Mouse (Mus musculus) layer of hippocampus, adult 9-11 months (tissue): ENCODE data around the gene Sgsm3.
A peak's percentile ranks its signal among the peaks of the same experiment; 100 is the strongest.

Experiments
- DNase-seq: peaks from one replicate; pipeline ENCODE4 v3.0.0; 2022

The Sgsm3 gene

DNA sequence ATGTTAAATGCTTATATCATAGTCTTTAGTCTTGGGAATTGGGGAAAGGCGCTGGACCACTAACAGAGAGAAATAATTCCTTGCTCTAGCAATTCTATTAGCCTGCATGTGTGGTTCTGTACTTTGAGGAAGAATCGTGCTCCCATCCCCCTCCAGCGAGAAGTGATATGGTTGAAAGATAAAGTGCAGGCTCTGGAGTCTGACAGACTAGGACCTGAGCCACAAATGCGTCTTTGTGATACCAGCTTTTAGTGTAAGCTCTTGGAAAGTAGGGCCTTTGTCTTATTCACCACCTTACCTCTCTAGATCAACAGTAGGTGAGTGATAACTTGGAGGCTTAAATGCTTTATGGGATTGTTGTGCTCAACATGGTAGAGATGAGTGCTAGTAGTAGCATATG, 3.6 kb downstream of the Sgsm3 start:
- no peak for DNase-seq

DNA sequence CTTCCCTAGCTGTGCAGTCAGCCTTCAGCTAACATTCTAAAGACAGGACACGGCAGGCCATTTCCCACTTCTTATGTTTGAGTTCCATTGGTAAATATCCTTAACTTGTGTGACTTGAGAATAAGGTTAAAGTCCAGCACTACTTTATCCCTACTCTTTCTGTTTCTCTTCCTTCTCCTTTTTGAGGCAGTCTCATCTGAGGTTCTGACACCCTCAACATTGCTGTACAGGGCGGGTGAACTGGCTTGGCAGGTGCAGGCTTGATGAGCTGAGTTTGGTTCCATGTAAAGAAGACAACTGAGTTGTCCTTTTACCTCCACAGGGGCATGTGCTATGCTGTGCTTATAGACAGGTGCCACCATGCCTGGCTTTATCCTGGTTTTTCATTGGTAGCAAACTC, 5.7 kb downstream of the Sgsm3 start:
- DNase-seq, result no peak

DNA sequence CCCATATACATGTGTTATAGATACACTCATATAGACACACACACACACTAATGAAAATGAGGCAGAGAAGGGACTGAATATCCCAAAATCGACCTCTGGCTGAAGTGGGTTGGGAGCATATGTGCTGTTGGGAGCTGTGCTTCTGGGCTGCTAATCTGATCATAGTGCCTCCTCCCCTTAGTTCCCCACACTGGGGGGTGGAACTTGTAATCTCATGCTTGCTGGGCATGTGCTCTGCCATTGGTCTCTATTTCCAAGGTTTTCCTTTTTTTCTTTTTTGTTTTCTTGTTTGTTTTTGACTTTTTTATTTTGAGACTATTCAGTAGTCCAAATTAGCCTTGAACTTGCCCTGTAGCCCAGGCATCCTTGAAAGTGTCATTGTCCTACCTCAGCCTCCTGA, 10.8 kb downstream of the Sgsm3 start:
- DNase-seq, result no peak

DNA sequence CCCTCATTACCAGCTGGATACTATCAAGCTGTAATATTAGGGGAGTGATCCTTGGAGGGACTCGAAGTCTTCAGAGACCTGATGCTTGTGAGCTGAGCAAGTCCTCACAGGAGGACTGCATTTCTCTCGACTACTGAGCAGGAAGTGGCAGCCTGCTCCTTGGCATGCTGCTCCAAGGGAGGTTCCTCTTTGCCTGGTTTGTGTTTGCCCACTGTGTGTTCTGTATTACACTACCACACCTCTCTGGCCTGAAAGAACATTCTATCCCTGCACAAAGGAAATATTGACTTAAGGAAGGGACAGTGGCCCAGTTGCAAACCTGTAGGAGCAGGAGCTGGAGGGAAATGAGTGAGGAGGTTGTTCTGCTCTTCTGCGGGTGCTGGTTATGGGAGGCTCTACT, 12.1 kb downstream of the Sgsm3 start:
- DNase-seq, result no peak

DNA sequence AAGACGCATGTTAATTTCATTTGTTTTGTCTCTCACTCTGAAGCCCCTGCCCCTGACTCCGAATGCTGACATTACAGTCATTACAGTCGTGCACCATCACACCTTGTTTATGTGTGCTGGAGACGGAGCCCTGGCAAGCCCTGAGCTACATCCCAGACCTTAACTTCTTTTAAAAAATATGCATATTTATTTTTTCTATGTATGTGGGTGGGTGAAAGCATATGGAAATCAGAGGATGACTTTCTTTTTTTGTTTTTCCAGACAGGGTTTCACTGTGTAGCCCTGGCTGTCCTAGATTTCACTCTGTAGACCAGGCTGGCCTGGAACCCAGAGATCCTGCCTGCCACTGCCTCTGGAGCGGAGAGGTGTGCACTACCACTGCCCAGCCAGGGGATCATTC, 17.4 kb downstream of the Sgsm3 start:
- DNase-seq, result no peak

DNA sequence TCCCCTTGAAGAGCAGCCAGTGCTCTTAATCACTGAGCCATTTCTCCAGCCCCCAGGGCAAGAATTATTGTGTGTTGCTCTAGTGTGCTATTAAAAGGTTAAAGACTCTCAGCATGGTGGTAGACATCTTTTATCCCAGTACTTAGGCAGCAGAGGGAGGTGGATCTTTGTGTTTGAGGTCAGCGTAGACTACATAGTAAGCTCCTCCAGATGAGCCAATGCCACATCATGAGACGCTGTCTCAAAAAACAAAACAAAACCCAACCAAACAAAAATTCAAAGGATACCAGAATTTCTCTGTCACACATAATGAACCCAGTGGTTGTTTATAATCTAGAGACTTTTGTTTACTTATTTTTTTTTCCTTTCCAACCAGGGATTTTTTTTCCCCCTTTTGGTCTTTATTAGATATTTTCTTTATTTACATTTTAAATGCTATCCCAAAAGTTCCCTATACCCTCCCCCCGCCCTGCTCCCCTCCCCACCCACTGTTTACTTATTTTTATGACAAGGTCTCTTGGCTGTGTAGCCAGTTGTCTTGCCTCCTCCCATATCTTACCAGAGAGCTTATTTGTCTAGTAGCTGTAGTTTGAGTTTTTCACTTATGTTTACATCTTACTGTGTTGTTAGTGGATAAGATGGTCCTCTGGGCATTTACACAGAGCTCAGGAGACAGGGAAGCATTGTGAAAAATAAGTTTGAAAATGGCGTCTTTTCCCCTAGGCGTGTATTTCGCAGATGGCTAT, 18.7 kb downstream of the Sgsm3 start:
- no peak for DNase-seq

DNA sequence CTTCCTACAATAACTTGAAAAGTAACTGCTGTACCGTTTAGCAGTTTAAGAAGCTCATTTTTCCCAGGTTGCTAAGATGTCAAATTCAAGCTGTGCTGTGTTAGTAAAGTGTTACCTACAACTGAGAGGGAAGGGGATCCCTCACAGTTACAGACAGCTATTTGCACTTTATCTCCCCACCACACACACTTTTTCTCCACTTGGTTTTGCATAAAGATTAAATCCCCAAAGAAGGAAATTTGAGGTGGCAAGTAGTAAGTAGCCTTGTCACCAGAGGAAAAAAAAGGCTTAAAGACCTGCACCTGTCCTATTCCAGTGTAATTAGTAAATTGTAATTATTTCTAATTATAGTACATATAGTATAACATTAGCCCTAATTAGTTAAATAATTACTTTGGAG, 19.5 kb downstream of the Sgsm3 start:
- DNase-seq, result no peak

DNA sequence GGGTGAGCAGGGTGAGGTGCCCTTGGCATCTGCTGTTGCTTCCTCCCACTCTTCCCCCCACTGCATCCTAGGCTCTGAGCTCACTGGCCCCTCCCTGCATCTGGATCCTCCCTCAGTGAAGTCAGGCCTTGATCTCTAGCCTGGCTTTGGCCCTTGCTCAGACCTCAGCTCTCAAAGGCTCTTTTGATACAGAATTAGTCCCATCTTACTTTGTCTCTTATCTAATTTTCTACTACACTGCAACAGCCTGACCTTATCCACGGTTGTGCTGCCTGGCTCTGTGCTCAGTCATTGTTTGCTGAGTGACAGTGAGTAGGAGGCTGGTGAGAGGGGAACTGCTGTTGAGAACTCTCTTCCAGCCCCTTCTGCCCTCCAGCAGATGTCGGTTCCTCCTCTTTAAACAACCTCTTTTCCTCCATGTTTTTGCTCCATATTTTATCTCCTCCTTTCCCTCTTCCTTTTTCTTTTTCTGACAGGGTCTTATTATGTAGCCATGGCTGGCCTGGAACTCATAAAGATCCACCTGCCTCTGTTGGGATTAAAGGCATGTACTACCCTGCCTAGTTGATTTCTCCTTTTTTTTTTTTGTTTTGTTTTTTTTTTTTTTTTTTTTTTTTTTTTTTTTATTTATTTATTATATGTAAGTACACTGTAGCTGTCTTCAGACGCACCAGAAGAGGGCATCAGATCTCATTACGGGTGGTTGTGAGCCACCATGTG, 23.0 kb downstream of the Sgsm3 start:
- DNase-seq, result peak; percentile 34

DNA sequence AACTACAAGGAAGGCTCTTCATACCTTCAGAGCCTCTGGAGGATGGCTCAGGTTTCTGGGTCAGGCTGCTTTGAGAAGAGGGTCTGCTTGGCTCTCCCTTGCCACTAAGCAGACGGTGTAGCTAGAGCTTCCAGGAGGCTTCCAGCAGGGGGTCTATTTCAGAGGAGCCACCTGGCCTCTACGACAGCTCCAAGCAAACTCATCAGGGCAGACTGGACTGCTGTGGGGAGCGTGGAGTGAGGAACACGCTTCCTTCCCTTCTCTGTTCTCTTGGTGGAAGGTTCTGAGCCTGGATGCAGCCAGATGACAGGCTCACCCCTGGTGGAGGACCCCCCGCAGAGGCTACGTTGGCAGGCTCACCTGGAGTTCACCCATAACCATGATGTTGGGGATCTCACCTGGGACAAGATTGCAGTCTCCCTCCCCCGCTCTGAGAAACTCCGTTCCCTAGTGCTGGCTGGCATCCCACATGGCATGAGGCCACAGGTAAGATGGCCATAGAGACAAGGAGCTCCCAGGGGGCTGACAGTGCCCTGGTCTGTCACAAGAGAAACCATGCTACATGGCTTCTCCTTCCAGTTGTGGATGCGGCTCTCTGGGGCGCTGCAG, 28.7 kb downstream of the Sgsm3 start:
- DNase-seq, result no peak

DNA sequence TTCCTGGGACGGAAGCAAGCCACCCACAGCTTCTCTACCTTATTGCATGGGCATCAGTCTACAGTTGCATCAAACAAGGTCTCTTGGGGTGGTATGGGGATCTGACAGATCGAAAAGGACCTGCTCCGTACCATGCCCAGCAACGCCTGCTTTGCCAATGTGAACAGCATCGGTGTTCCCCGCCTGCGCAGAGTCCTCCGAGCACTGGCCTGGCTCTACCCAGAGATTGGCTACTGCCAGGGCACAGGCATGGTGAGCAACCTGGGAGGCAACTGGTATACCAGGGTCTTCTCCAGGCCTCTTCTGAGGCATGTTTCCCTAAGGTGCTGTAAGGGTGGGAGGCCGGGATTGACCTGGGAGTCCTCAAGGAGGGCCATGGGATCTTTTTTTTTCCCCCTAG, 29.8 kb downstream of the Sgsm3 start:
- no peak for DNase-seq

DNA sequence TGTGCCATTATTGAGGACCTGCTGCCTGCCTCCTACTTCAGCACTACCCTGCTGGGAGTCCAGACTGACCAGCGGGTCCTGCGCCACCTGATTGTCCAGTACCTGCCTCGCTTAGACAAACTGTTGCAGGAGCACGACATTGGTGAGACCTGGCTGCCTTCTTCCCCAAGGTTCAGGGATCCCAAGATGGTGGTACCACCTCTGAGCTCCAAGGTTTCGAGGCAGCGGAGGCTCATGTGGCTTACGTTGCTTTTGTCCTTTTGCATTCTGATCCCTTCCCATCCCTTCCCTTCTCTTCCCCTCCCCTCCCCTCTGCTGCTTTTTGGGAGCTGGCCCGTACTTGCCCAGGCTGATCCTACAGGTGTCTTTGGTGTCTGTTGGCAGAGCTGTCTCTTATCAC, 30.3 kb downstream of the Sgsm3 start:
- DNase-seq, result no peak

DNA sequence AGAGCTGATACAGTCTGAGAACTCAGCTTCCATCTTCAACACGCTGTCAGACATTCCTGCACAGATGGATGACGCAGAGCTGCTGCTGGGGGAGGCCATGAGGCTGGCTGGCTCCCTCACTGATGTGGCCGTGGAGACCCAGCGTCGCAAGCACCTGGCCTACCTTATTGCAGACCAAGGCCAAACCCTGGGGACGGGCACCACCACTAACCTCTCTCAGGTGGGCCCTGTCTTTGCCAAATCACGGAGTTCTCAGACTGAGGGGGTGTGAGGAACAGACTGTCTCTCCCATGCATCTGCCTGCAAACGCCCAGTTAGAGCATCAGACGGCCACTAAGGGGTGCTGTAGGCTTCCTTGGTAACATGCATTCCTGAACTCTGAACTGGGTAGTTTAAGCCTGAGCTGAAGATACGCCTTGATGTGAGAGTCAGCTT, 31.1 kb downstream of the Sgsm3 start:
- DNase-seq, result no peak

DNA sequence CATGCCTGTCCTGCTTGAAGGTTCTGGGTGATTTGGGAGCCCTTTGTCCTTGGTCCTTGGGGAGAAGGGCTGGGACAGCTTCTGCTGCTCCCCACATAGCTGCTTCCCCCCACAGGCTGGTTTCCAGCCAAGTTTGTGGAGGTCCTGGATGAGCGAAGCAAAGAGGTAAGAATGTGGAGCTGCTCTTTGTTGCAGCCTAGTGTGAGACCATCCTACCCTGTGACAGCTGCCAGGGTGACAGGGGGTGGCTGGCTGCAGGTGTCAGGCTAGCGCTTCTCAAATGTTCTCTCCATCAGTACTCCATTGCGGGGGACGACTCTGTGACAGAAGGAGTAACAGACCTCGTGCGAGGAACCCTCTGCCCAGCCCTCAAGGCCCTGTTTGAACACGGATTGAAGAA, 32.5 kb downstream of the Sgsm3 start:
- DNase-seq, result no peak

DNA sequence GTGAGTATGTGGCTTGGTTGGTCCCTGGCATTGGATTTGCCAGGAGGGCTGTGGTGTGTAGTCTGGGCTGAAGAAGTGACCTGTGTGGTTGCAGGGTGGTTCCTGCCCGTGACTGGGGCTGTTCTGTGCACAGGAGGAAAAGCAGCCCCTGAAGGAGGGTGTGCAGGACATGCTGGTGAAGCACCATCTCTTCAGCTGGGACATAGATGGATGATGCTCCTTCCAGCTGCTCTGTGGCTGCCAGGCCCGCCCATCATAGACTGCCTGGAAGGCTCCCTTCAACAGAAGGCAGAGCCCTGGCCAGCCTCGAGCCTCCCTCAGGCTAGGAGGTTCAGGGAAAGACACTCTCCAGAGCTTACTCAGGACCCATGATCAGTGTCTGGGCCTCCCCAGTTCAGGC, 34.0 kb downstream of the Sgsm3 start:
- DNase-seq, result no peak

DNA sequence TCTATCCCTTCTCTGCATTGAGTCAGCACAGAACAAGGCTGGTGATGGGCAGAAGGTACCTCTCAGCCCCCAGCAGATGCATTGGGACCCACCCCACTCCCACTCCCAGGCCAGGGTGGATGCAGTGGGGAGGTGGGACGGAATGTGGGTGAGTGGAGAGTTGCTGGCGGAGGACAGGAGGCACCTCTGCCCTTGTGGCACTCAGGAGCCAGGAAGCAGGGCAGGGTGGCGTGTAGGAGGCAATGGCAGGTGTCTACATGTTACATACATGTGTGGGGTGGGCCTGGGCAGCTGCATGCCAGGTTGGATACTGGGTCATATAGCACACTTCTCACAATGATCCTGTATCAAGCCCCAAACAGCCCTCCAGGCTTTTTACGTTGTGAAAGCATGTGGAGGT, 34.8 kb downstream of the Sgsm3 start:
- no peak for DNase-seq

DNA sequence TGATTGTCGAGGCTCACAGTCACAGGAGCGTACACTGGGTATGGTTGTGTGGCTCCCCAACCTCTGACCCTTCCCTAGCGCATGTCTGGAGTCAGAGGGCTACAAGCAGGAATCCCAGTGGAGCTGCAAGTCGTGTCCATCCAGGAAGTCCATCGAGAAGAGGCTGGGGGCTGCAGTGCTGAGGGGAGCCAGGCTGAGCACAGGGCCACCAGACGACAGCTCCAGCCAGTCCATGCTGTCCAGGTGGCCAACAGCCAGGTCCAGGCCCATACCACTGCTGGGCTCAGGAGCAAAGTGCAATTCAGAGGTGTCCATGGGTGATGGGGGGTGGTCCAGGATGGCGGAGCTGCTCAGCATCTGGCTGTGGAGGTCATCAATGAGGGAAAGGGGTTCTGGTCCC, 35.6 kb downstream of the Sgsm3 start:
- DNase-seq, result no peak

DNA sequence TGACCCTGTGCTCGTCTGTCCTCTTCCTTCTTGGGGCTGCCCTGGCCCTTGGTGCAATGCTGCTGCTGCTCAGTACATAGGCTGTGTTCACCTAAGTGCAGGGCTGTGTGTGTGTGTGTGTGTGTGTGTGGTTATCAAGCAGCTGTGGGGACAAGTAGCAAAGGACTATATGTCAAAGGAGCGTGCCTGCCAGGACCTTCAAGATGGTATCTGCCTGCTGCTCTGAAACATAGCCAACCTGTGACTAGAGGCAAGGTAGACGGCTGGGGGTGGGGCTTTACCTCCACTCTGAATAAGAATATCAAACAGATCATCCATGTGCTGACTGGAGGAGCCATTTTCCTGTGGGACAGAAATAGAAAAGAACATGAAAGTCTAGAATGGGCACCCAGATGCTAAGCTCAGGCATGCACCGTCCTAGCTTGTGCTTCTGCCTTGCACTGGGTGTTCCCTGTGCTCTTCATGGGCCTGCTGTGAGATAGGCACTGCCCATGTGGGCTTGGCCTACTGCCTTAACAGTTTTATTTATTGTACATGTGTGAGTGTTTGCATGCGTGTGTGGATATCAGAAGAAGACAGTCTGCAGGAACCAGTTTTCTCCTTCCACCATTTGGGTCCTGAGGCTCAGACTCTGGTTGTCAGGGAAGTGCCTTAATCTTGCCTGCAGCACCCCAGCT, 37.6 kb downstream of the Sgsm3 start:
- no peak for DNase-seq

DNA sequence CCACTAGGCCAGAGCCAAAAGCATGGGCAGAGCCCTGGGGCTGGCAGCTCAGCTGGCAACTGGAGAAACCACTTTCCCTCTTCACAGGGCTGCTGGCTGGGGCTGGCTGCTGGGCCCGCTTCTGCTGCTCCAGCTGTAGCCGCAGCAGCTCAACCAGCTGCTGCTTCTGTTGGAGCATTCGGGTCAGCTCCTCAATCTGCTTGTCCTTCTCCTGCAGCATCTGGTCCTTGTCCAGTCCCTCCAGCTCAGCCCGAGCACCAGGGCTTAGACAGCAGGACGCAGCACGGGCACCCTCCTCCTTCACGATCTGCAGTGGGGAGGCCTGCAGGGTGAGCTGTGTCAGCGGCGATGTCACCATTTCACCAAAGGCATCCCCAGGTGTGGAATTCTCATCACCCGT, 38.9 kb downstream of the Sgsm3 start:
- no peak for DNase-seq

DNA sequence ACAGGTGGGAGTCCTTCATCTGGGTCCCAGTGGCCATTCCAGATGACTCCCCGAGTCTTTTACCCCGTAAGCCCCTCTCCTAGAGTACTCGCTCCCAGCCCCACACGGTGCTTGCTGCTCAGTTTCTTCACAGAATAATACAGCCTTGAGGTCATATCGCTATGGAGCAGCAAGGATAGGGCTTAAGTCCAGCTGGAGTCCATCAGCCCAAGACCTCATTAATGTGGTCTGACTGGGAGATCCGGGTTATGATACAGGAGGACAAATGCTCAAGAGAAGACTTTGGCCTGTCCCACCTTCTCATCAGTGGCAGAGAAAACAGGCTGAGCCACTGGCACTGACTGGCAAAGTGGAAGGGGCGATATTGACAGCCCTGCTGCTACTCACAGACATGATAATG, 39.7 kb downstream of the Sgsm3 start:
- DNase-seq, result no peak

DNA sequence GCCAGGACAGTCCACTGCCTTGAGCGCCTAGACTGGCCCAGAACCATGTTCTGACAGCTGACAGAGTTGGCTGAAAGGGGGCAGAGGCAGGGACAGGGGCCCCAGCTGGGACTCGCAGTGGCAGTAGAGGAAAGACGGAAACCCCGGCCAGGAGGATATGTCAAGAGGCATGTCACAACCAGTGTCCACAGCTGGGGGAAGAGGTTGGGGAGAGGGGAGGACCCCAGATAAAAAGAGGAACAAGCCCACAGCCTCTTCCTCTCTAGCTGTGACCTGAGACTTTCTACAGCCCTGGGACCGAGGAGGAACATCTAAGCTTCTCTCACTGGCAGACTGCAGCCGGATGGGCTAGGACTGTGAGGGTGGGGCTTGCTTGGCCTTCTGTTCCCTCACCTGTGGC, 43.8 kb downstream of the Sgsm3 start:
- DNase-seq, result peak; percentile 54

DNA sequence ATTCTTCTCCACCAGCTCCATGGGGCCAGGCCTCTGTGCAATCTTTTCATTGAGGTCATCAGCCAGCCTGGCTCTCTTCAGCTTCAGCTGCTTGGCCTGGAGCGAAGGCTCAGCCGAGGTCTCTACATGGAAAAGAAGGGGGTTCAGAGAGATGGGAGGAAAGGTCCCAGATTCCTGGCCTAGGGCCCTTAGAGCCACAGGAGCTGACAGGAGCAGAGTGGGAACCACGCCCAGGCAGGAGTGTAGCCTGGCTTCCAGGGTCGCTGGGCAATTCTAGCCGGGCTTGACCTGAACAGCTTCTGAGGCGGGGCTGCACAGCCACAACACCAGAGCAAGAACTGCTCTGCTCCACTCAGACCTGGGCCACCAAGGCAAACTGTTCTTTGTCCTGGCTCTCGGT, 44.9 kb downstream of the Sgsm3 start:
- no peak for DNase-seq

DNA sequence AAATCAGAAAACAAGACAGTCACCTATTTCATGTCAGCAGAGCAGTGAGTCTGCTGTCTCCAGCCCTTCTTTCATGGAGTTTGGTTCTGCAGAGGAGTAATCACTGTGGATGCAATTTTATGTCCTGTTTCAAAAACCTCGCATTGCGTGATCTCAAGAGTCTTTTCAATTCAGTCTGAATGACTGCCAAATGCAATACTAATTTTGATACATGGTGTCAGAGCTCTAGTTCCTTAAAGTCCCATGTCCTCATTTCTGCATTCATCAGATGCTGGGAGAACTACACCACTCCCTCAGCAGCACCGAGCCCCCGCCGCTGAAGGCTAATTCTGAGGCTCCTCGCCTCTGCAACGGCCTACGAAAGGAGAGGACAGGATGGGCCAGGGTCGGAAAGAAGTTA, 46.3 kb downstream of the Sgsm3 start:
- no peak for DNase-seq

DNA sequence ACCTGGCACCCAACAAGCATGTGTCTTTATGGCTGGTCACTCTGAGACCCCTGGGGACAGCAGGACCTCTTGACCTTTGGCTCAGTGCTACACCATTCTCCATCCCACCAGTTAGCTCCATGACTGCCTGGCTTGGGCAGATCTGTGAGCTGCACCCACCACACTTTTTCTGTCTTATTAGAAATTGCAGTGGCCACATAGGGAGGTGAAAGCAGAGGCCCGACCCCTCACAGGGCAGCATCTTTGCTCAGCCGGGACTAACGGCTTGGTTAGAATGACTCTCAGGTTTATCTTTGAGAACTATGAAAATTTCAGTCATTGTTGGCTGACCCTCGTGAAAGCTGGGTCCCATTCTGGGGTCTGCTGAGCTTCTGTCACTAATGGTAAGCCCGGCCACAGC, 49.3 kb downstream of the Sgsm3 start:
- DNase-seq, result no peak
